Mouse (Mus musculus) hindlimb bud, embryonic 11.5 days (tissue): ENCODE results near the gene Optc.
A peak's percentile ranks its signal among the peaks of the same experiment; 100 is the strongest.

Experiments used
- DNase-seq: peaks from one replicate; pipeline ENCODE4 v3.0.0-alpha.2; 2012; ENCODE audit warnings: low read depth, low spot score; ENCODE audit errors: extremely low spot score

Optc gene

GRCm38 (mm10) chr1:133884090-133884489 lies 23.7 kb downstream of the Optc start:
- DNase-seq = no peak

DNA sequence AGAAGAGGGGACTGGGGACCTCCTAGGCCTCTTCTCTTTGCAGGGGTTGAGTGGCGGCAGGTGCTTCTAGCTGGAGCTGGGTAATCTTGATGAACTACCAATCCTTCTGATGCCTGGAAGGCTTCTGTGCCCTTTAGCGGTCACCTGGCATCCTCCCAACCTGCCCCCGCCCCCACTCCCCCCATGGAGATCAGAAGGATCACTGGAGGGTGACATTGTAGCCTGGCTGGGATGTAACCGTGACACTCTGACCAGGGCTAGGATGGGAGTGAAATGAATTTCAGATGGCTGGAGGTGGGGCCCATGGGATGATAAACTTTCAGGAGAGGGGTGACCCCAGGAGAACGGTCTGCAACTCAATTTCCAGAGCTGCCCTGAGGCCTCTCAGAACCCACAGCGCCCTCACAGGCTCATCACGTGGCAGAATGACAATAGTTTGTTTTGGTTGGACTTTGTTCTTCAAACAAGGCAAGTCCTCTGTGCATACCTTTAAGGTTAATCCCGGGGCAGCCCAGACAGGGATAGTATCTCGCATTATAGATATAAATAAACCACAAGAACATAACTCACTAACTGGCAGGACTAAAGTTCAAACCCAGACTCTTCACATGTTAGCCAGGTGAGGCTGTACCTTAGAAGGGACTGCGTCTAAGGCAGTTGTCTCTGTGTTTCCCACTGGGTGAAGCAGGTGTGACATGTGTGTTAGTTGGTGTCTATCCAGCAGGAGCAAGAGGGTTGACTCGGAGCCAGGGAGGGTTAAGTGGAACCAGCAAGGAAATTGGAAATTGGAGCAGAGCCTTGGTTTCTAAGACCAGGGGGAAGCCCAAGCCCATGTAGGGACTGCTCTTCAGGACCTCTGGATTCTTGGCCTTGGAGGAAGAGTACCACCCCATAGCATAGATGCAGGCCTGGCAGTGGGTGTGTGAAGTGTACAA lies 25.2 kb downstream of the Optc start:
- DNase-seq = no peak

DNA sequence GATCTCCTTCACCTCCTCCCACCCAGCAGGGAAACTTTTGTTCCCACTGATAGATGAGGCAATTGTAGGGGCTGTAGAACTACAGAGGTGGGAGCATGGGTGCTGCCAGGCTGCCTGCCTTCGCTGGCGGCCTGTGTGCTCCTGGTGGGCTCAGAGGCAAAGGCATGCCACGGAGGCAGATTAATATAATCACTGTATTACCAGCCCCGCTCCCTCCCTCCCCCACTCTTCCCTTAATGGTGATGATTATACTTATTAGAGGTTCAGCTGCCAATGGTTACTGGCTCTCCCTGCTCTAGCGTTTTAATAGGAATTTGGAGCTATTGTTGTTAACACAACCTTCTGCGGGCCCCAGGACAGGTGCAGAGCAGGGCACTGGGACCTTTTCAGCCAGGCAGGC lies 26.0 kb downstream of the Optc start:
- DNase-seq = no peak

- DNase-seq = no peak
These were observed 28.9 kb downstream of the Optc start for GRCm38 (mm10) chr1:133878825-133879423.

DNA sequence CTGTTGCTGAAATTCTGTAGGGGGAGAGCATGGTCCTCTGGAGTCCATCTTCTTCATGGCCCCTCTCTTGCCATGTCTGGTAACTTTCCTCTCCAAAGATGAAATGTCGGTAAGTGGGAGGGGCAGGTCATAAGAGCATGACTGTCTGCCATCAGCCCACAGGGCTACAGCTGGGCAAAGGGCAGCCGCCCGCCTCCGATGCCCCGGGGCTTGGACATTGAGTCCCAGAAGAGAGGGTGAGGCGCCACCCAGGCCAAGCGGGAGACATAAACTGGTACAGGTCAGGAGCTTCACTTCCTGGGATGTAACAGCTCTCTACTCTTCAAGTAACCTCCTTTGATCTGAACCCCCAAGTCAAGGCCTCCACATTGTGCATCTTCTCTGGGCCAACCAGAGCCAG lies 30.9 kb downstream of the Optc start:
- no peak for DNase-seq

GRCm38 (mm10) chr1:133873086-133873813 lies 34.5 kb downstream of the Optc start:
- DNase-seq = no peak

GRCm38 (mm10) chr1:133871241-133871640 lies 36.6 kb downstream of the Optc start:
- DNase-seq = no peak

DNA sequence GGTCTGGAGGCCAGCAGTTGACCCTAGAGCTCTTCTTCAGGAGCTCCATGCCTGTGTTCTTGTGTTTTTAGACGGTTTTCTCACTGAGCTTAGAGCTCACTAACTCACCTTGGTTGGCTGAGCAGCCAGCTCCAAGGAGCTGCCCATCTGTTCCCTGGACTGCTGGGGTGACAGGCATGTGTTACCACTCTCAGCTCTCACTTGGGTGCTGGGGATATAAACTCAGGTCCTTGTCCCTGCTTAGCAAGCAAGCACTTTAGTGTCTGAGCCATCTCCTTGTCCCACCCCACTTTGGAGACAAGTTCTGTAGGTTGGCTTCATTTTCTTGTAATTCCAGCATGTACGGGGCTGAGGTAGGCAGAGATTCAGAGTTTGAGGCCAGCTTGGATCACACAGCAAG lies 38.6 kb downstream of the Optc start:
- no peak for DNase-seq

- no peak for DNase-seq
These were observed 44.4 kb downstream of the Optc start for GRCm38 (mm10) chr1:133863257-133863997.

DNA sequence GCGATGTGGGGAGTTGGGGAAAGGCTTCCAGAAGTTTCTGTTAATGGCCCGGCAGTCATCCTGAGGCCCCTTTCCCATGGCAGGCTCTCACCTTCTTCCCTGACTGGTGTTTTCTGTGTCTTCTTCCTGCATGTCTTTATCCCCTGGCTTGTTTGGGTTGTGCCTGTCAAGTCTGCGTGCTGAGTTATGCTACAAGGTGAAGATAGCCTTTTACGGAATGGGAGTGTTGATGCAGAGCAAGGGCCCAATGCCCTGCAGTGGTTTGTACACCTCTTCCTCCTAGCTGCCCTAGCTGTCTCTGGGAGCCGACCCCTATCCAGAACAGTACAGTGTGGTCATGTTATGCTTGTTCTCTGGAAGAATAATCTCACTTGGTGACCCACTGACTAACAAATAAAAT lies 46.8 kb downstream of the Optc start:
- no peak for DNase-seq

DNA sequence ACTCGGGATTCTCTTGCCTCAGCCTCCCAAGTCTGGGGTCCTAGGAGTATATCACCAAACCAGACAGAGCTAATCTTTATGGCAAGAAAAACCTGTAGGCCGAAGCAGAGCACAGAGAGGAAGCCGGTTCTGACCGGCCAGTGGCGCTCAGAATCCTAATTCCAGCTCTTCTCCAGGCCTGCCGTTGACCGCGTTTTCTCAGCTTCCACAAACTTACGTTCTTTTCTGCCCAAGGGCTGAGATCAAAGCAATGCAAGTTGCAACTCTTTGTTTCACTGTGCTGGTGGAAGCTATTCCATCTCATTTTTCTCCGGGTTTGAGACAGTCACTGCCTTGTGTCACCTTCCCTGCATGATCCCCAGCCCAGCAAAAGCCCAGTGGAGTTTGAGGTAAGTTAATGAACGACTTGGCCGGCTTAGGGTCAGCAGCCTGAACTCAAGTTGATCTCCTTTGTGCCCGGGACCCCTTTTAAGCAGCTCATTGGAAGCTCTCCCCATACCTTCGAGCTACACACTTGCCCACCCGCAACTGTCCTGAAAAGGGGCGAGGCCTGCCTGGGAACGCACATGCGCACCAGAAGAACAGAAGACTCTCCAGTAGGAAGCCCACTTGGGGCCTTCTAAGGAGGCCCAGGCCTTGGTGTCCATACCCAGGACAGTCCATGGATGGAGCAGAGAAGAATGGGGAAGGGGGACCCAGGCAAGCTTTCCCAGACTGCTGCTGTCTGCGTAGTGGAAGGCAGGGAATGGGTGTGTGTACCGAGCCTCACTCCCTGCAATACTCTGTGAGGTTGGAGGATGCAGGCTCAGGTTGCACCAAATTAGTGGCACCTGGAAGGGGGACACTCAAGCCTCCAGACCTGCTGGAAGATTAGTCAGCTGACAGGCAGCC lies 47.7 kb downstream of the Optc start:
- no peak for DNase-seq

DNA sequence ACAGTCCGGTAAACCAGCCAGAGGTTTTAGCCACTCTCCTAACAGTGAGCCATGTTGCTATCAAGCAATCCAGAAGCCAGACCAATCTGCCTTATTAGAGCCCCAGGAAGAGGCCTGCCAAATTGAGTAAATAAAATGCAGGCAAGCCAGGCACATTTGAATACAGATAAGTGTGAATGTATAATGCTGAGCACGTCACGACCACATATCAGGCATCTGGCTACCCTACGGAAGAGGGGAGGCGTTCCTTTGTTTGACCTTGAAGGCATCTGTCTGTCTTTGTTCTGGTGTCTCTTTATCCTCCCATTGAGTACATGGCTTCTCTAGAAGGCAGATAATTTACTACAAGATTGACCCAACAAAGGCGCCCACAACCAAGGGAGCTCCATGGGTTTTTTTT lies 48.5 kb downstream of the Optc start:
- no peak for DNase-seq

DNA sequence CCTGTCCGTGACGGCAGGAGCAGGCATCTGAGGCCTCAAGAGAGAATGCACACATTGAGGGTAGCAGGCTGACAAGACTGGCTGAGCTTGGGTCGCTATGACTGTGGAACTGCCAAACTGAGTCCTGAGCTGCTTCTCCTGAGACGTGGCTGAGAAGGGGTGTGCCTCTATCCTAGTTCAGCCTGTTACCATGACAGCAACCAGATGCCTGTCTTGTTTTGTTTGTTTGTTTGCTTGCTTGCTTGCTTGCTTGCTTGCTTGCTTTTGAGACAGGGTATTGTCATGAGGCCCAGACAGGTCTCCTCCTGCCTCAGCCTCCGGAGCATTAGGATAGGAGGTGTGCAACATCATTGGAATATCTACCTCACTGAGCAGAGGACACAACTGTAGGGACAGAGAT lies 50.0 kb downstream of the Optc start:
- DNase-seq = no peak

DNA sequence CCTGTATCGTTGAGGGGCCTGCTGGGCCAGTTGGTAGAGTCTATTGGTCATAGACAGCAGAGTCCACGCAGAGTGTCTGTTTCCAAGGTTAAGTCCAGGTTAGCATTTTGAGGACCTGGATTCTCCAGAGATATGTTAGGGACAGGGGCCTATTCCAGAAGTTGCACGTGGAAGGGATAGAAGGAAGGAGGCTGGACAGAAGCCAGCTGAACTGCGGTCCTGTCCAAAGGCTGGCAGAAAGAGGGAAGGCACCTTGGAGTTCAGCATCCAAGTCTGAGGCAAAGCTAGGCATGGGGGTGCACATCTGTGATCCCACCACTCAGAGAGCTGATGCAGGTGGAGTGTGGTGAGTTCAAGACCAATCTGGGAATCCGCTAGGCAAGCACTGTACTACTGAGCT lies 50.6 kb downstream of the Optc start:
- DNase-seq = no peak

DNA sequence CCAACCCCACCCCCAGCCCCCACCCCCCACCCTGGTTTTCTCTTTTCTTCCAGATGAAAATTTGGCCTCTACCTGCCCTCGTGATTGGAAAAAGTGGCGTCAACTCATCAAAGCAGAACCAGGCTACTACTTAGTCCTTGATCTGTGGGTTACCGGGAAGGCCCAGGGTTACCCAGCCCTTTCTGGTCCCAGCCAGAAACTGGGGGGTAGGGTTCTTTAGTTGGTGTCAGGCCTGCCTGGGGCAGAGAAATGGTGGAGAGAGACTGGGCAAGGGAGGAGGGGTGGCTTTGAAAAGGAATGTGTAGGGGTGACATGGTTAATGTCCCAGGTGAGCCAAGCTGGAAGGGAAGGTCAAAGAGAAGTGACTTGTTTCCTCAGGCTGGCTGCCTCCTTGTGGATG lies 51.1 kb downstream of the Optc start:
- no peak for DNase-seq

- no peak for DNase-seq
These were observed 51.7 kb downstream of the Optc start for GRCm38 (mm10) chr1:133856133-133856541.

DNA sequence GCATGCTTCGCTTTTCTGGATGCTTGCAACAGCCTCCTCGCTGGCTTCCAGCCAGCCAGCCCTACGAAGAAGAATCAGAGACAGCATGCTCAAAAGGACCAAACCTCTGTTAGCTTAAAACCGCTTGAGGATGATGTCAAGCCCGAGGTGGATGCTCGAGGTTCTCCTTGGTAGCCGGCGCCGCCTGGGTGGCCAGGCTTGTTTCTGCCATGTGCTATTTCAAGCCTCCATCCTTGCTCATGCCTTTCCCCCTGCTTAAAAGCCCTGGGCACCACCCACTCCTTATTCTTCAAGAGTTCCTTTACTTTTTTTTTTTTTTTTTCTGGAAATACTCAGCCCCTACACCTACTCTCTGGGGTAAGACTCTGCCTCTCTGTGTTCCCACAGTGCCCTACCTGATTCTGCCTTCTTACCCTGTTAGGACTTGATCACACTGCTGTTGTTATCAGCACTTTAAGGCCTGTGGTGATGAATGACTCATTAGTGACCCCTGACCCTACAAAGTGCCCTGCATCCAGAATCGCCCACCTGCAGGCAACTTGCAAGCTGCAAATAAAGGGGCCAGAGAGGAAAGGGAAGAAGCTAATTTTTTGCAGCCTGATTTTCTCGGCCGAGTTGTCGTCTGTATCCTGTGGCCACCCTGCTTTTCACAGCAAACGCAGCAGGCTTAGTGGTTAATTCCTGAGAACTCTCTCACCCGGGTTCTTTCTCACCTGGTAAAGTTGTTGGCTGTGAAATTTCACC lies 52.4 kb downstream of the Optc start:
- DNase-seq = peak; percentile 46

DNA sequence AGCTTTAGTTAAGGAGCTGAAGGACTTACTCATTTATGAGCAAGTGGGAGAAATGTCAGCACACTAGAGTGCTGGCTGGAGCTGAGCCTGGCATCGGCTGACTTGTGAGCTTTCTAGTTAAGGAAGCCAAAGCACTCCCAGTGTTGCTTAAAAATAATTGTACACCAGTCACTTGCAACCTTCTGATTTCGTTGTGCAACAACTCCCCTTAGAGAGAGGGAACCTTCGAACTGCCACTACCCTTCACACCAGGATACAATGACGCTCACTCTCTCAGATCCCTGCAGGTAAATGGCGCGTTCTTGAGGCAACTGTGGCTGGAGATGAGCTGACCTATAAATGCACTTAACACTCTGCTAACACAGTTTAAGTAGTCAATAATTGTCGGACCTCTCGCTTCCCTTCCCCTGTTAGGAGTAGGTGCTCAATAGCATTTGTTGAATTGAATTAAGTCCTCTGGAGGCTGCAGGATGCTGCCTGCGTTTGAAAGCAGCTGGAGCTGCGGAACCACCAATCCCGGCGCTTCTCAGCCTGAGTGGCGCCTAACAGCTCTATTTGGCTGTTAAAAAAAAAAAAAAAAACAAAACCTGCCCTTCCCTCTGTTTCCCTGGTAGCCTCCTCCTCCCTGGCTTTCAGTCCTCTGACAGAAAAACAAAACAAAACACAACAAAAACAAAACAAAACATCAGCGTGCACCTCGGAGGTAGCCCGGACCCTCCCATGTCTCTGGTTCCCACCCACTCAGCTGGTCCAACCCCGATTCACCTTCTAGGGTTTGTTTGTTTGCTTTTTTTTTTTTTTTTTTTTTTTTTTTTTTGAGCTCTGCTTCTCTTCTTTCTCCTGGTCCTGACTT lies 53.2 kb downstream of the Optc start:
- DNase-seq = no peak
